Mouse (Mus musculus) MEL-GATA-1-ER (cell line): ENCODE results near the gene Kif18a.

ENCODE experiments used
- DNase-seq: peaks from one replicate; pipeline ENCODE4 v3.0.0-alpha.2; 2012; ENCODE audit warnings: low read depth; ENCODE audit errors: extremely low read depth

The Kif18a gene

GRCm38 (mm10) chr2:109365962-109366361 is 85.4 kb downstream of the Kif18a start:
- DNase-seq, result no peak

- DNase-seq, result no peak
These were observed 94.3 kb downstream of the Kif18a start for GRCm38 (mm10) chr2:109374881-109375280.

GRCm38 (mm10) chr2:109384019-109384418 is 103.5 kb downstream of the Kif18a start:
- no peak for DNase-seq

- DNase-seq, result no peak
These were observed 105.7 kb downstream of the Kif18a start for GRCm38 (mm10) chr2:109386211-109386610.

GRCm38 (mm10) chr2:109388733-109389132 is 108.2 kb downstream of the Kif18a start:
- DNase-seq, result peak; percentile 84

- DNase-seq, result no peak
These were observed 109.4 kb downstream of the Kif18a start for GRCm38 (mm10) chr2:109389977-109390376.
